Mouse (Mus musculus): ENCODE data around the gene Cldn3. TPM values are rescaled to one million over a fixed set of nuclear protein-coding genes. Genes with fewer than 3 reads are reported as not detected.

The Cldn3 gene
- total RNA-seq, 1 experiment from 2014 or later = not detected

- ATAC-seq (replicated peaks; ENCODE audit: insufficient number of reproducible peaks, low FRiP score, low TSS enrichment, poor library complexity, severe bottlenecking) = no peak
These were observed 35.8 kb downstream of the Cldn3 start for GRCm38 (mm10) chr5:135021814-135022213.

GRCm38 (mm10) chr5:135023344-135024173, 37.5 kb downstream of the Cldn3 start, which contains the start of gene Stx1a:
Gene Stx1a, plus strand, starts transcription at chr5:135023482.
- ATAC-seq (replicated peaks; ENCODE audit: insufficient number of reproducible peaks, low FRiP score, low TSS enrichment, poor library complexity, severe bottlenecking) = no peak

GRCm38 (mm10) chr5:135024665-135025224, 38.7 kb downstream of the Cldn3 start:
- peak; percentile 49; the same call in 1 of the 2 replicates for ATAC-seq (replicated peaks; ENCODE audit: insufficient number of reproducible peaks, low FRiP score, low TSS enrichment, poor library complexity, severe bottlenecking)

- ATAC-seq (replicated peaks; ENCODE audit: insufficient number of reproducible peaks, low FRiP score, low TSS enrichment, poor library complexity, severe bottlenecking) = no peak
These were observed 39.9 kb downstream of the Cldn3 start for GRCm38 (mm10) chr5:135025899-135026298.

GRCm38 (mm10) chr5:135029007-135029854, 43.2 kb downstream of the Cldn3 start:
- ATAC-seq (replicated peaks; ENCODE audit: insufficient number of reproducible peaks, low FRiP score, low TSS enrichment, poor library complexity, severe bottlenecking) = no peak

- ATAC-seq (replicated peaks; ENCODE audit: insufficient number of reproducible peaks, low FRiP score, low TSS enrichment, poor library complexity, severe bottlenecking) = no peak
These were observed 46.6 kb downstream of the Cldn3 start for GRCm38 (mm10) chr5:135032581-135032980.

- ATAC-seq (replicated peaks; ENCODE audit: insufficient number of reproducible peaks, low FRiP score, low TSS enrichment, poor library complexity, severe bottlenecking) = no peak
These were observed 48.6 kb downstream of the Cldn3 start for GRCm38 (mm10) chr5:135034593-135034992.

- ATAC-seq (replicated peaks; ENCODE audit: insufficient number of reproducible peaks, low FRiP score, low TSS enrichment, poor library complexity, severe bottlenecking) = no peak
These were observed 49.8 kb downstream of the Cldn3 start for GRCm38 (mm10) chr5:135035608-135036359.

Other genes starting within 250 kb of the Cldn3 start
- gene Eln, start 238.9 kb upstream of the Cldn3 start, total RNA-seq (2017) = not detected in 3 replicates
- gene Tmem270, start 79.5 kb upstream of the Cldn3 start, total RNA-seq (2017) = not detected in 3 replicates
- not detected in 3 replicates for gene Cldn13, start 70.7 kb upstream of the Cldn3 start, total RNA-seq (2017)
- gene Mettl27, start 53.8 kb upstream of the Cldn3 start, total RNA-seq (2017) = 1.3 to 1.6 TPM in 2 of 3 replicates, not detected in the other
- gene Cldn4, start 39.3 kb upstream of the Cldn3 start, total RNA-seq (2017) = not detected in 3 replicates
- gene Abhd11, start 22.9 kb downstream of the Cldn3 start, total RNA-seq (2017) = 13.0 to 27.0 TPM (median 24.1 TPM) in 3 replicates
- gene Stx1a, start 37.3 kb downstream of the Cldn3 start, total RNA-seq (2017) = 0.29 to 0.76 TPM in 2 of 3 replicates, not detected in the other
- 3.8 to 6.5 TPM (median 5.5 TPM) in 3 replicates for gene Dnajc30, start 78.0 kb downstream of the Cldn3 start, total RNA-seq (2017)
- gene Bud23, start 78.7 kb downstream of the Cldn3 start, total RNA-seq (2017) = 50.6 to 85.3 TPM (median 72.7 TPM) in 3 replicates
- gene Vps37d, start 92.1 kb downstream of the Cldn3 start, total RNA-seq (2017) = 0.43 TPM in 1 of 3 replicates, not detected in the others
- 0.57 to 4.5 TPM (median 1.1 TPM) in 3 replicates for gene Mlxipl, start 103.7 kb downstream of the Cldn3 start, total RNA-seq (2017)
- gene Tbl2, start 163.4 kb downstream of the Cldn3 start, total RNA-seq (2017) = 4.3 to 9.9 TPM (median 9.6 TPM) in 3 replicates
- gene Bcl7b, start 182.1 kb downstream of the Cldn3 start, total RNA-seq (2017) = 52.4 to 63.3 TPM (median 53.1 TPM) in 3 replicates
- 100 to 162 TPM (median 112 TPM) in 3 replicates for gene Baz1b, start 201.1 kb downstream of the Cldn3 start, total RNA-seq (2017)

Measured in monocyte, adult 5-6 weeks (primary cell).